Mouse (Mus musculus): ENCODE results near the gene Nek7.
A peak's percentile ranks its signal among the peaks of the same experiment; 100 is the strongest.

The Nek7 gene

GRCm38 (mm10) chr1:138619996-138620461, at the start of gene Nek7:
Gene Nek7 (minus strand): TSS chr1:138620141.
- peak in 1 of 2 experiments; percentile 52 for DNase-seq (ENCODE audit: low spot score in 2 of 2)

DNA sequence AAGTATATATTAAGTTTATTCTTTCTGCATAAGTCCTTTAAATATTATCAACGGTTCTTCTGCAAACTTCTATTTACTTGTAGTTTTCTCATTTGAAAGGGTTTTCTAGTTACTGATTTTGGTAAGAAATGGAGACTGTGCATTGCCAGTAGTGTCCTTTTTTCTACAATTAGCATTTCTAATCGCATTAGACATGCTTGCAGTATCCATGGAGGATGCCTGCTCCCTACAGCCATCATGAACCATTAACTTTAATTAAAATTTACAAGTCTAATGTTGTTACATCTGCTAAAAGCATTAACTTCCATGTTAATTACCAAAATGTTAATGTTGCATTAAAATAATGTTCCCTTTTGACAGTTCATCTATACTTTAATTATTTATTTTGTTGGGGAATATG, 42.4 kb upstream of the Nek7 start:
- no peak for DNase-seq (ENCODE audit: low spot score in 2 of 2)

DNA sequence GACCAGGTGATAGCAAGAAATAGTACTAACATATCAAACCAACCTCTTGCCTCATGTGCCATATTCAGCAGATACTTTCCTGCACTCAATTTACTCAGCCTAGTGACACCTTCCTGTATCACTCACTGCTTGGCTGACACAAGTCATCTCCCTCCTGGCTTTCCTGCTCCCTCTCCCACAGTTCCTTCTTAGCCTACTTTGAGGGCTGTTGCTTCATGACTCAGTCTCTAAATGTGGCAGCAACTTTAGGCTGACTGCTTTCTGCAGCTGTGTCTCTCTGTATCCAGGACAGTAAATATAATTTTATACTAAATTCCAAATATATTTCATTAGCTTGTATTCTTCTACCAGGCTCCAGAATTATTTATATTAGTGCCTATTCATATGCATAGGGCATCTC, 34.3 kb upstream of the Nek7 start:
- DNase-seq (ENCODE audit: low spot score in 2 of 2): no peak

DNA sequence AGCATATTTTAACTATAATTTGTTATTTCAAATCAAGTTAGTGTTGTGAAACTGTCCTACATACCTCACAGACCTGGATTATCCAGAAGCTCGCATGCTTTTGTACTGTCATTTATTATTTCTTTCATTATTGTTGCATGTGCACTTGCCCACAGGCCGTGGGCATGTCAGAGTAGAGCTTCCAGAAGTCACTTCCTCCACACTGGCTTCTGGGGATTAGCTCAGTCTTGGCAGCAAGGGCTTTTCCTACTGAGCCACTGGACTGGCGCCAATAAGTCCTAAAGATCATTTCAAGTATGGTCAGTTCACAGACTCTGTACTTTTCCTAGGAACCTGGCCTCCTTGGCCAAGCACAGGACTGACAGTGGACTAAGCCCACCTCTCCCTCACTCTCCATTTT, 25.1 kb upstream of the Nek7 start:
- no peak for DNase-seq (ENCODE audit: low spot score in 2 of 2)

DNA sequence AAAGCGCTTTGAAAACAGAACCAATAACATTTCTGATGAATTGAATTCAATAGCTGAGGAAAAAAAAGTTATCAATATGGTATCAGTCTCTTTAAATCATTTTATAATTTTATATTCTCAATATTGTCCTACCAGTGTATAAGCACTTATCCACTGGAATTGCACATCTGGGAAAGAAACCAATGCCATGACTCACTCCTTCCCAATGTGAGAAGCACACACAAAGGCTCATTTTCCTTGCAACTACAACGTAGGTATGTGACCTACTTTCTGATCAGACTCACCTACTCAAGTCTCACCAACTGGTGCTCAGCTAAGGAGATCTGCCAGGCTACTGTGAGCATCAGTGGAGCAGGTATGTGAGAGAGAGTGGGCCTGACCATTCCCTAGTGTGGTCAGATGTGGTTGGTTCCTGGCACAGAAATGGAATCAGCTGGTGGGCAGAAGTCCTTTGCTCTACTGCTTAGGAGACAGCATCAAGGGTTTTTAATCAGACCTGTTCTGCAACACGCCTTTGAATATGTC, 23.4 kb upstream of the Nek7 start:
- no peak for DNase-seq (ENCODE audit: low spot score in 2 of 2)

GRCm38 (mm10) chr1:138640934-138641461, 21.1 kb upstream of the Nek7 start:
- no peak for DNase-seq (ENCODE audit: low spot score in 2 of 2)

DNA sequence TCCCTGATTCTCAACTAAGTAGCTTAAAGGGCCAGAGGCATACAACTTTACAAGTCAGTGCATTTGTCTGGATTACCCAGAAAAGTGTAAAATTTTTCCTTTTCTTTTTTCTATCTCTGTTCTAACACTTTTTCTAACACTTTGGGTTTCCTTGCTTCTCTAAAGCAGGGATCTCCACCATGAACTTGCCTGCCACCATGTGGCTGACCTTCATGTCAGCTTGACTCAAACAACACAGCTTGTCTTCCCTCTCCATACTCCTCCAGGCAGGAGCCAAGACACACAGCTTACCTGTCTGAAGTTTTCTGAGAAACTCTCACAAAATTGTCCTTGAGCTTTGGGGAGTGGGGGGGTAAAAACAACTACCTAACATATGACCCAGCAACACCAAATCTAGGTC, 17.9 kb upstream of the Nek7 start:
- peak in 1 of 2 experiments; percentile 41 for DNase-seq (ENCODE audit: low spot score in 2 of 2)

DNA sequence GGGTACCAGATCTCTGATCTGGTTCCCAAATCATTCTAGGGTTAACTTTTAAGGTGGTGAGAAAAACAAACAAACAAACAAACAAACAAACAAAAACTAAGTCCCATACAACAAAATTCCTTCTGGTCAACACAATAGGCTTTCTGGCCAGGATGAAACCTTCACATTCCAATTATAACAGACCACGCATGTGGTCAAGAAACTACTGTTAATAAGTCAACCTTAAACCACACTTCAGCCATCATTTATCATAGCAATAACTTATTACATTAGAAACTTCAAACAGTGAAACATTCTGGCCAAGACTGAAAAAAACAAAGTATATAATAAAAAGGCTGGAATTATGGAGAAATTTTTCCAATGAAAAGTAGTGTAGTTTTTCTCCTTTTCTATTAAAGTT, 14.6 kb upstream of the Nek7 start:
- DNase-seq (ENCODE audit: low spot score in 2 of 2): no peak

DNA sequence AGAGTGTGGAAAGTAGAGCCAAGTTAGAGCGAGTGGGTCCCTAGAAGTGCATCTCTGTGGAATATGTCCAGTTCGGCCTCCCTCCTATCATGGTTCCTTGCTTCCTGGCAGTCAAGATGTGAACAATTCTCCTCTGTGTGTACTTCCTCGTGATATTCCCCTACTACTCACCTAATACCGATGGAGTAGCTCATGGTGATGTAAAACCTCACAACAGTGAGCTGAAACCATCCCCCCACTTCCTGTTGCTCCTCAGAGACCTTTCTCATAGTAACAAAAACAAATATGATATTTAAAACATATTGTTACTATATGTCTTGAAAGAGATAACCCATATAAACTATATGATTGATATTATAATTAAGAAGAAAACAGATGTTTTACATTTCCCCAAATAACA, 9.0 kb upstream of the Nek7 start:
- no peak for DNase-seq (ENCODE audit: low spot score in 2 of 2)

- no peak for DNase-seq (ENCODE audit: low spot score in 2 of 2)
These were observed 8.5 kb upstream of the Nek7 start for GRCm38 (mm10) chr1:138628486-138628885.

DNA sequence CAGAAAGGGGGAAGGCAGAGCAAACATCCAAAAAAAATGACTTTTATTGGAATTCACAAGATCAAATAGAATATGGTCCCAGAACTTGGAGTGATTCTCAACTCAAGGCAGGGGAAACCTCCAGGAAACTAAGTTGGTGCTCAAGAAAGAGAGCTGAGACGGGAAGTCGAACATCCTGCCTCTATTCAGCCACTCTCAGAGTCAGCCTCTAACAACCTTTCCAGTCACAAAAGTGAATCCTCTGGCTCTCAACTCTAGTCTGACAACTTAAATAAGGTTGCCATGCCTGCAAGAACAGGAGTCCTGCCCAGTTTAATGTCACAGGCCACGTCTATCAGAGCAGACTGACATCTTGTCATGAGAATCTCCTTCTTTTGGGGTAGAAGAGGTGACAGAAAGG, 7.9 kb upstream of the Nek7 start:
- DNase-seq (ENCODE audit: low spot score in 2 of 2): no peak

DNA sequence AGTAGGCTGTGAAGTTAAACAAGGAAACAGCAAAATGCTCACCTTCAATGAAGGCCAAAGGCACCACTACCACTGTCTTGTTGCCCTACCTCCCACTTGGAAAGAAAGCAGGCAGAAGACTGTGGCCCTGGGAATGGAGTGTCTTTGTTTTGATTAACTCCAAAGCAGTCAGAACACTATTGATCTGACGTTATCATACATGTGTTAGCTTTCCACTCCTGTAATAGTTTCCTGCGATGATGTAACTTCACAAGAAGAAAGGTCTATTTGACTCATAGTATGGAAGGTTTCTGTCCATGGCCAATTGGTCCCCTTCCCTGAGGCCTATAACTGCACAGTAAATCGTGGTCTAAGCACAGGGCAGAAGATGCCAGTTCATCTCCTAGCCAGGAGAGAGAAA, 6.3 kb upstream of the Nek7 start:
- no peak for DNase-seq (ENCODE audit: low spot score in 2 of 2)

- DNase-seq (ENCODE audit: low spot score in 2 of 2): no peak
These were observed 3.9 kb upstream of the Nek7 start for GRCm38 (mm10) chr1:138623870-138624269.

GRCm38 (mm10) chr1:138622831-138623230, 2.9 kb upstream of the Nek7 start:
- no peak for DNase-seq (ENCODE audit: low spot score in 2 of 2)

GRCm38 (mm10) chr1:138622431-138622830, 2.5 kb upstream of the Nek7 start:
- DNase-seq (ENCODE audit: low spot score in 2 of 2): no peak

DNA sequence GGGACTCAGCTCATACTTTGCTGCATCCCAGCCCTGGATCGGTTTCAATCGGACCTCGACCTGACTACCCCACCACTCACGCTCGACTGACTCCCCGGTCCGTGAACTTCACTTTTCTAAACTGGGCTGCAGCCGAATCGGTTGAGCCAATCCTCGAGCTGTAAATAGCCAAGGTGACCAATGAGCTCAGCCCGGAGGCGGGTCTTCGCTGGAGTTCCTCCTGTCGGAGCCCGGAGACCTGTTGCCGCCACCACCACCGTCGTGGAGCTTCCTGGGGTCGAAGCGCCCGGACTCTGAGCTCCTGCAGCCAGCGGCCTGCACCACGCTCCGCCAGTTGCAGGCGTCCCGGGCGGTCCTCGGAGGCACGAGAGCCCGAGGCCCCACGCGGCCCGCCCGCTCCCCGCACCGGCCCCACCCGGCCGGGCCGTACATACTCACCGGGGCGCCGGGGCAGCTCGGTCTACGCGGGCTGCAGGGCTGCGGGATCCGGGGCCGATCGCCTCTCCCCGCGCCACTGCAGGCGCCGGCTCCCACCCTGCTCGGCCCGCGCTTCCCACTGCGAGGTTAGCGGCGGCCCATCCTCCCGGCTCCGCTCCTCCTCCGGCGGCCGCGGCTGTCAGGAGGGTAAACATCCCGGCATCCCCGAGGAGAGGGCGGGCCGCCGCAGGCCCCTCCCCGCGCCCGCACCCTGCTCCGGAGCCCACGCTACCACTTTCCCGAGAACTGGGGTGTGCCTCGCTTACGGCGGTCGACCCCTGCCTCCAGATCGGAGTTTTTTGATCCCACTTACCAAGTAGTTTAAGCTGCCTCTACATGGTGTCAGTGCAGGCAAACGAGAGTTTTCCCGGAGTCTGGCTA, 598 bp downstream of the Nek7 start:
- peak; percentile 98 for DNase-seq (ENCODE audit: low spot score in 2 of 2)

- DNase-seq (ENCODE audit: low spot score in 2 of 2): peak; percentile 72 to 87
These were observed 2.0 kb downstream of the Nek7 start for GRCm38 (mm10) chr1:138618012-138618354.

DNA sequence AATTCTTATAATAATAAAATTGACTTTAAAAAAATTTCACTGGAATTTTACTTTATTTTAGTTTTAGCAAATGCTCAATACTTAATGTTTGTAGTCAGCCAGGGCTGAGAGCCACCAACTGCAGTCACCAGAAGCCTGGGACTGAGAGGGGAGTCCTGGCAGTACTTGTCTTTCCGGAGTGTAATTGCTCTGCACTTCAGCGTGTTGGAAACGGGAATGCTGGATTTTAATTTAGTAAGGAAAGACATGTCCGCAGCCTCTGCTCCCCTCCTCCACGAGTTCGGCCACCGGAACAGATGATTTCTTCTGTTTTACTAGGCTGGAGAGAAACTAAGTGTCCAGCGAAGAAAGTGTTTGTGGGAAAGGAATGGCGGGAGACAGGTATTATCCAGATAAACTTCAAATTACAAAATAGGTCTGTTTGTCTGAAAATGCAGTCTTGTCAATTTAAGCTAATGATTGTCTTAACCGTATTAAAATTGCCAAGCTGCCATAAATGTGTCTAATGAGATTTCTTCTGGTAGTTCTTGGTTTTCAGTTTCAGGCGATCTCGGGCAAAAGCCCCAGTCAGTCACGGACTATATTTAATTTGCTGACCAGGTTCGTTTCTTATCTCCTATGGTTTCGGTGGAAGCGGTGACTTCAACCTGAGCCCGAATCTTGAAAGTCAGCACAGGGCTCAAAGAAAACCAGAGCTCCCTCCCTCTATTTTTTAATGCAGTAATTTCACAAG, 2.5 kb downstream of the Nek7 start:
- DNase-seq (ENCODE audit: low spot score in 2 of 2): no peak

DNA sequence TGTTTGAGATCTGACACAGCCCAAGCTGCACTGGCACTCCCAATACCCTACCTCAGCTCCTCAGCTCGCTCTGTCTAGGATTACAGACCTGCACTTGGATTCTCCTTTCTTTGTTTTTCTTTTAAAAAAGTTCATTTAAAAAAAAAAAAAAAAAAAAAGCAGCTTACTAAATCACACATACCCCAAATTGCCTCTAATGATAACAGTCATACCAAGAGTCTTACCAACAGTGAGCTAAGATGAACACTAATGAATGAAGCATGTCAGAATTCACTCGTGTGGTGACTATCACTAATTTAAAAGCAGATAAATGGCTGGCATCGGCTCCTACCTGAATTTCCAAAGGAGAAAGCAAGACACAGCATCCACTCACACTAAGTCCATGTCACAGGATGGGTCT, 4.6 kb downstream of the Nek7 start:
- DNase-seq (ENCODE audit: low spot score in 2 of 2): no peak

GRCm38 (mm10) chr1:138614552-138615287, 5.2 kb downstream of the Nek7 start:
- DNase-seq (ENCODE audit: low spot score in 2 of 2): peak in 1 of 2 experiments; percentile 53

DNA sequence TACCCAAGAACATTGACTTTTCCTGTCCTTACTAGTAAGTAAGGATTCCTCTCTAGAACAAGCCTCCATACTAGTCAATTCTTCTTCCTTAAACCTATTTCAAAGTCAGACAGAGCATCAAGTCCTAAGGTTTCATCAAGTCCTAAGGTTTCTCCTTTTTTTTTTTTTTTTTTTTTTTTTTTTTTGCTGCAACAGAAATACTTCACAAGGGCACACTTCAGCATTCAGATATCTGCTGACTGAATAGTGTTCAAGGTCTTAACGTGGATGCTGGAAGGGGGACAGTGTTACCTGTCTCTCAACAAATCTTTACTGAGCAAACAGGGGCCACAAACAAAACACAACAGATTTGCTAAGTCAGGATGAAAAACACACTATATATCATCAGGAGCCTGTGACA, 7.8 kb downstream of the Nek7 start:
- DNase-seq (ENCODE audit: low spot score in 2 of 2): no peak

- no peak for DNase-seq (ENCODE audit: low spot score in 2 of 2)
These were observed 10.8 kb downstream of the Nek7 start for GRCm38 (mm10) chr1:138609176-138609575.
